Mouse (Mus musculus) mesoderm, embryonic 11.5 days (tissue): Measurements from ENCODE around the gene Ilk.
"Not testable (repeated sequence)": the region's sequence is repeated elsewhere in the genome, so short reads cannot be mapped to it uniquely, and the experiment has no call there.

Experiments used
- DNase-seq: peaks from one replicate; pipeline ENCODE4 v3.0.0-alpha.2; 2012; ENCODE audit warnings: low read depth, low spot score

The Ilk gene

DNA sequence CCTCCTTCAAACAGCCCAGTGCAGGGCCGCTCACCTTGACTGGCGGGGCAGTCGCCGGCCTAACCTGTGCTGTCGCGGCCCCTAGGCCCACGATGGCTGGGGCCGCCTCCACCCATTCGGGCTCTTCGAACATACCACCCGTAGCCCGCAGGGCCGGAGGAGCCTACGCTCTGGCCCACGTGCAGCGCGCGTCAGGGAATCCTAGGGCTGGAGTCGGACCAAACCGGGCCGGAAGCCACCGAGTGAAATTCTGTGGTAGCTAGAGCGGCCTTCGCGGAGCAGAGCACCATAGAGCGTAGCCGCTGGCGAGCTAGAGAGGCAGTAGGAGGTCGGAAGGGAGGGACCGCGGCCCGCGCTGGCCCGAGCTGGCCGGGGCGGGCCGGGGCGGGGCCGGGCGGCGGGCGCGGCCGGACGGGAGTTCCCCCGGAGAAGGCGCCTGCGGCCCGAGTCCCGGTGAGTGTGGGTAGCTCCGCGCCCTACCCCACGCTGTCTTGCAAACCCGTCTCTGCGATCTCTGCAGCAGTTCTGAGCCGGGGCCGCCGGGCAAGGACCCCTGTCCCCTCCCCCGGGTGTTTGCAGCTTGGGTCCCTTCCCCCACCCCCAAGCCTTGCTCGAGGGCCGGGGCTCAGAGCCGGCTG is at the start of gene Ilk:
TSS of gene Ilk (plus strand) at position 329 of the 638 bp plus-strand sequence.
- peak; percentile 89 for DNase-seq

DNA sequence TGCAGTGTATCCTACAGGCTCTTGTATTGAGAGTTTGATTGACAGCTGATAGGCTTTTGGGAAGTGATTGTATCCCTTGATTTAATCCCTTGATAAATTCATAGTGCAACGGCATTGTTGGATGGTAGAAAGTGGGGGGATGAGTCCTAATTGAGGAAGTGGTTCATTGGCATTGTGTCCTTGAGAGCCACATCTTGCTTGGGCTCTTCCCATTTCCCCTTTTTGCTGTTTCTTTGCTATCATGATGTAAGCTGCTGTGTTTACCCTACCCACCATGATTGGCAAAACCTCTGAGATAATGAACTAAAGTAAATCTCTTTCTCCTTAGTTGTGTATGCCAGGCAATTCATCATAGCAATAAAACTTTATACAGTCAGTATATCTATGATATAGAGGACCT is 45.5 kb upstream of the Ilk start:
- no peak for DNase-seq

DNA sequence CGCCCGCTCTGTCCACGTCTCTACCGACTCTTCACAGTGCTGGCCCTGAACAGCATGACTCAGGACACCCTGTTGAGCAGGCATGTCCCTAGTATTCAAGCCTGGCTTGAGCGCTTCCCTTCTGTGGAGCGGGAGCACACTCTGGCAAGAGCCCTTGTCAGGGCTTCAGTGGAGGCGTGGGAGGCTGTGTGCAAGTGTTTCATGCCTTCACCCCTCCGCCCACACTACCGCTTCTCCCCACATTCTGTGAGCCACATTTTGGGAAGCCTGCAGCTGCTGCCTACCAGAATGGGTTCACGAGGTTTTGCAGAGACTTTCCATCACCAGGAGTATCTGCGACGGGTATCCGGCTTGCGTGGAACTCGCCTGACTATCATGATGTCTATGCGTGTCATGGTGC is 33.2 kb upstream of the Ilk start:
- DNase-seq: no peak

DNA sequence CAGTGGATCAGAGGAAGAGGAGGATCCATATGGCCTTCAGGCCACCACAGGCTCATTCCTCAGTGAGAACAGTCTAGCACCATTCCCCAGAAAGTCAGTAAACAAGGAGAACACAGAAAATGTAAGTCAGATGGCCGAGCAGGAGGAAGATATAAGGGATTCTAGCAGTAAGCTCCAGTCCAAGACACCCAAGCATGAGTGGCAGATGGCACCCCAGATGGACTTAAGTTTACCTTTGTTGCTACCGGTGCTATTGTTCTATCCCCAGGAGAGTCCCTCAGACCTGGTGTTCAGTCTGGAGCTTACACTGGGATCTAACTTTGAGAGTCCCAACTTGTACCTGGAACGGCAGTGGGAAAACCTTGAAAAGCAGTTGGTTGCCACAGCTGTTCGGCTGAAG is 32.6 kb upstream of the Ilk start:
- DNase-seq: no peak

DNA sequence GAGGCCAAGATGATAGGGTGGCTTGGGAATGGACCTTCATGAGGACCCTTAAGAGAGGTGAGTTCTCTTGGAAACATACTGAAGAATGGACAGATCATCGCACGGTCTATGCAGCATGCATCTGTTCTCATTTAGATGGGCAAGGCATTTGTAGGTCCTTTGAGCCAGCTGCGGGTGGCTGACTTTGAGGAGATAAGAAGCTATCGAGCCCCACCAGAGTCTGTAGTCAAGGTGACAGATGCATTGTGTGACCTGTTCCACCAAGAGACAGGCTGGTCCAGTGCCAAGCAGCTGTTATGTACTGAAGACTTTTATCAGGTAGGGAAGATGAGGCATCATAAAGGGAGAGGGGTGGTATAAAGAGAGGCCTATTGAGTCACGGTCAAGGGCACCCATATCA is 27.7 kb upstream of the Ilk start:
- no peak for DNase-seq

DNA sequence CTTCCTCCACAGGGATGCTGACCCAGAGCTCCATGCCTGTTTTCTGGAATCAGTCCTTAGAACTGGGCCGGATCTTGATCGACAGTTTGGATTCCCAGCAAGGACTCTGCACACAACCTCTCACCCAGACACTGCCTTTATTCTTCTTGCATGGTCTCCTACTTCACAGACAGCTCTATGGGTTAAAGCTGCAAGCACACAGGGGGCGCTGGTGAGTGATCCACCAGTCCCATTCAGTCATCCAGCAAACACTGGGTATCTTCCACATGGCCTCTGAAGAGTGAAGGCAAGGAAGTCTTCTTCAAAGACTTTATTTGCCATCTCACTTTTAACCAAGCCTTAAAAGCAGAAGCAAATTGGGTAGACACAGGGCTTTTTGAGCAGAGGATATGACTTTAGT is 21.0 kb upstream of the Ilk start:
- no peak for DNase-seq

DNA sequence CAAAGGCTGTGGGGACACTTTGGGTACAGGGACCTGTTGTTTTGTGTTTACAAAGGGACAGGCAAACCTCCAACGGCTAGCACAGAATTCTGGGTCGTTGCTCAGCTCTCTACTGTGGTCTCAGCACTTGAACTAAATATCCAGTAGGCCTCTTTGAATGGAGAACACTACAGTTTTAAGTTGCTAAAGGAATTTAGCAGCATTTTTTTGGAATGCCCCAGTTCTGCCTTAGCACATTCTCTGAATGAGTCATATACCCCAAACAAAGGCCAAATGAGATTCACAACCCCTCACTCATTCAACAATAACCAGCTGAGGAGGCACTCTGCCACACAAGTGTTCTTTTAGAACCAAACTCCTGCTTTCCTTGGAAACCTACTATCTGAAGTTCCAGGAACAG is 14.5 kb upstream of the Ilk start:
- no peak for DNase-seq

DNA sequence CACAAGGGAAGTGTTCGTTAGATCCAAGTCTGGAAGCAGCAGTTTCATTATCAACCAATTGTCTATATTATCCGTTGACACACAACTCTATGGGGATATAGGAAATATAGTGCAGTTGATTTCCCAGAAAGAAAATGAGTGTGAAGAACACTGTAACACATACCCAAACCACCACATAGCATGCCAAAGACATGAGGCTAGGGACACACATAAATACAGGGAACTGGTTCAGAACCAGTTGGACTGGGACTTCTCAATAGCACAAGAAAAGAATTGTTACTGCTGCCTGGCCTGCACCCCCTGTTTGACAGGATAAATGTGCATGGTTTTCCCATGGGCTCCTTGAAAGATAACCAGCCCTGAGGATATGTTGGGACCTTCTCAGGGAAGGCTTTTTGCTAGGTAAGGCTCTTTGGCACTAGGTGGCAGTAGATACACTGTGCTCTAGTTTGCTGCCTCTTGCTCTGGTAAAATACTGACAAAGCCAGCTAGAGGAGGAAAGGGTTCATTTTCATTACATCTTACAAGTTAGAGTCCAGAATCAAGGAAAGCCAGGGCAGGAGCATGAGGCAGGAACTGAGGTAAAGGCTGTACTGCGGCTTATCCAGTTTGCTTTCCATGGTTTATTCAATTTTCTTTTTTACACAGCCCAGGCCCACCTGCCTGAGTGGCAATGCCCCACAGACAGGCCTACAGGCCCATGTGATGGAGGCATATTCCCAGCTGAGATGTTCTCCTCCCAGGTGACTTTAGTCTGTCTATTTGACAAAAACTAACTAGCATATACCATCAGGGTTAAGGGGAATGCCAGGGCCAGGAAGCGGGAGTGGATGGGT is 10.0 kb upstream of the Ilk start:
- DNase-seq: peak; percentile 64

DNA sequence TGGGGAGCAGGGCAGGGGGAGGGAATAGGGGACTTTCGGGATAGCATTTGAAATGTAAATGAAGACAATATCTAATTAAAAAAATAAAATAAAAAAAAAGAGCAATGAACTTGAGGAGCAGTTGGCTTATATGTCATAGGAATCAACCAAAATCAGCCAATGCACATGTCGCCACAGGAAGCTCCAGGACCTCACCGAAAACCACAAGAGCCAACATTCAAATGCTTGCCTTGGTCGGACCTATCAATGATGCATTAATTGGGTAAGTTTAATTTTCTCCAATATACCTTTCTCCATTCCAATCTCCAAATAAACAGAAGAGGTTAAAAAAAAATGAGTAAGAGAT is 9.4 kb upstream of the Ilk start:
- no peak for DNase-seq

DNA sequence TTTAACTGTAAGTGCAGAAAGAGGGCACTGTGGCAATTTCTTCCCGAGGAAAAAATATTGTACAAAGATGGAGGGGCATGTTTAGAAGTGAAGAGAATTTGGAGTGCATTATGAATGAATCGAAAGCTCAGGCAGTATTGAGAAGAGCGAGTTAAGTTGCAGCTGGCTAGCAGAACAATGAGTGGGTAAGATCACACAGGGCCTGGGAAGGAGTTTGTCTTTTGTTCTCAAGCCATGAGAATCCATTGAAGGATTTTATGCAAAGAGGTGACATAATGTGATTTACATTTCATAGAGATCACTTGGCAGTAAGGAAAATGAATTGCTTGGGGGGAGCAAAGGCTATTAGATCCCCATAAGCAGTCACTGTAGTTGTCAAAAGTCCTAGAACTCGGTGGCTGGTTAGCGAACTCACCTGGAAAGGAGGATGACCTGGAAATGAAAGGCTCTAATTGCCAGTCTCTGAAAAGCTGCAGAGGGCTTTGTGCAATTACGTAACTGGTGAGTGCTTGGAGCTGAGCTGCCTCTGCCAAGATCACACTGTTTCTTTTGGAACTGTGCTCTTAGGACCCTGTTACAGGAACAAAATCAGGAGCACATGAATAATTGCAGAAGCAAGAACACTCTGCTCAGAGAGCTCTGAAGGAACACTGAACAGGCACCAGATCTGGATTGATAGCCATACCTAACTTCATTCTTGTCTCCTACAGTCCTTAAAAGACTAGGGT is 7.5 kb upstream of the Ilk start:
- no peak for DNase-seq

DNA sequence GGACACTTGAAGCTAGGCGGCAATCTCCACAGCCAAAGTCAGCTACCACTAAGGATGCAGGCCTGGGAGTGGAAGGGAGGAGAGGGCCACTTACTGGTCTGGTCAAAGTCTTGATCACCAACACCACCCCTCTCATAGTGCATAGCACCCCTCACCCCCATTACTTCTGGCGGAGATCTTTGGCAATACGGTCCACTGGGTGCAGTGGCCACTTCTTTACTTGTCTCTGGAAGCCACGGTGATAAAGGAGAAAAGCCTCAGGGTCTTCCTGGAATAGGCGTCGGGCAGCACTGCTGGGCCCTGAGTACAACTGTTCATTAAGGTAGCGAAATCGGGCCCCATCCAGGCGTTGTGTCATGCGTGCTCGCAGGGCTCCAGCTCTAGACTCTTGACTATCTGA is 2.6 kb upstream of the Ilk start:
- no peak for DNase-seq

DNA sequence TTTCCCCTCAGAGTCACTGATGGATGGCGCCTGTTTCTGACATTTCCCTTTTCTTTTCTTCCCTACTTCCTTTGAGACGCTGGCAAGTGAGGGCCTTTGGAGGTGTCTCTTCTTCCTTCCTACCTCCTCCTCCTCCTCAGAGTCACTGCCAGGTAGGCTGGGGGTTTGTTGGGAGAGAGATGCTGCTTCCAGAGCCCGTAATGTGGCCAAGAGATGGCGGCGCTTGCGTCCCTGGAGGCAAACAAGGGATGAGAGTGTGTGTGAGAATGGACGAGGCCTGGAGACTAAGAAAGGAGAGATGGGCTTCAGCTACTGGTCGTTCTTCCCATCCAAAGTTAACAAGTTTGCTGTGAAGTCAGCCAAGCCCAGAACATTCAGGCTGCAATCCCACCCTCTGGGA is 1.6 kb upstream of the Ilk start:
- DNase-seq: no peak

DNA sequence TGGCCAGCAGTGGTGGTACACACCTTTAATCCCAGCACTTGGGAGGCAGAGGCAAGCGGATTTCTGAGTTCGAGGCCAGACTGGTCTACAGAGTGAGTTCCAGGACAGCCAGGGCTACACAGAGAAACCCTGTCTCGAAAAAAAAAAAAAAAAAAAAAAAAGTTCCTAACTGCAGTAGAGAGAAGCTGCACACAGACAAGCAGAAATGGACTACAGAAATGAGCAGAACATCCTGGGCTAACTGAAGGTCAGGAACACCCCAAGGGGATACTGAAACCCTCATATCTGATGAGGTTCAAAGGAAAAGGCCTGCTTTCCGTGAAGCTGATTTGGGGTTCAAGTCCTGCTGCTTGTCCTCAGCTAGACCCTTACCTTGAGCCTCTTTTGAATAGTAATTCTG is 928 bp upstream of the Ilk start:
- DNase-seq: not testable (repeated sequence)

DNA sequence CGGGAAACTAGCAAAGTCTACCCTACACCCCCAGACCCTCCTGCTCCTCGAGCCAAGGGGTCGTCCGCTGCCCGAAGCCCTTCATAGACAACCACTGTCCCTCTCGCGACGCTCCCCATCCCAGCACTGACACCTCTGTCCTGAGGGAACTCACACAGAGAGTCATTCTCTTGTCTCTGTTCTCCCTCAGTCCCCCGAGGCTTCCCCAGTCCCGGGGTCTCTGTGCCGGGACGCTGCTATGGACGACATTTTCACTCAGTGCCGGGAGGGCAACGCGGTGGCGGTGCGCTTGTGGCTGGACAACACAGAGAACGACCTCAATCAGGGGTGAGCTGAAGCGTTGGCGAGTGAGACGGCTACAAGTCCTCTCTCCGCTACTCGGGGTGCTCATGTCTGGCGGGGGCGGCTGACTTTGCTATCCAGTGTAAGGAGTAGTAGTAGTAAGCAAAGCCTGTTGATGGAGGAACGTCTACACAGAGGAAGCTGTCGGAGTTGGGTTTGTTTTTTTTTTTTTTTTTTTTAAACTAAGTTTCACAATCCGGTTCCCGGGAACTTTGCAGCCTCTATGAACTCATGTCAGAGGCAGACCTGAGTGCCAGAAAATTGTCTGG is 624 bp downstream of the Ilk start, which contains the start of gene Rrp8:
TSS of gene Rrp8 (minus strand) at position 475 of the 611 bp plus-strand sequence.
- peak; percentile 54 for DNase-seq

DNA sequence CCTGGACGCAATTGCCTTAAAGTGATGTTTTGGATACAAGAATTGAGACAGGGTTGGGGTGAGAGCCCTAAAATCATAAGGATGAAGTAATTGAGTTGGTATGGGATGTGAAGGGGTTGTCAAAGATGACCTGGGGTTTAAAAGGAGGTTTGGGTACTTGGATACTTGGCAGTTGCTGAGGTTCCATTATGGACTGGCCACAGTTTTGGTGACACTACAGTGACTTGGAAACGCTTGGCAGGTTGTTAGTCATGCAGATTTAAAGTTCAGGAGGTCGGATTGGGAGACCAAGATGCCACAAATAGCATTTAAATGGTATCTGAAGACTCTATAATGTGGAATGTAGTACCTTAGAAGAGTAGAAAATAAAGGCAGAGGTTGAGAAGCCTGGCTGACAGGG is 1.3 kb downstream of the Ilk start:
- DNase-seq: no peak

DNA sequence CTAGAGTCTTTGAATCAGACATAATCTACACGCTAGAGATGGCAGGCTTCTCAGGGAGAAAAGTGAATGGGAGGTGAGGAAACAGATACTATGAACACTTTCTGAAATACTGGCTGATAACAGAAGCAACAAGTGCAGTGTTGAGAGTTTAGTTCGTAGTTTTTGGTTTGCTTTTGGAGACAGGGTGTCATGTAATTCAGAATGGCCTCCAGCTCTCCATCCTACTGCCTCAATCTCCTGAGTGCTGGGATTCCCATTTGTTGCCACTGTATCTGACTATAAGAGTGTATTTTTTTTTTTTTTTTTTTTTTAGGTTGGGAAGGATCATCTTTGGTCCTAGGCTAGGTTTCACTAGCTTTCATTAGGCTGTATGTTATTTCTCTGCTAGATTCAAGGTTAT is 1.9 kb downstream of the Ilk start:
- DNase-seq: no peak

DNA sequence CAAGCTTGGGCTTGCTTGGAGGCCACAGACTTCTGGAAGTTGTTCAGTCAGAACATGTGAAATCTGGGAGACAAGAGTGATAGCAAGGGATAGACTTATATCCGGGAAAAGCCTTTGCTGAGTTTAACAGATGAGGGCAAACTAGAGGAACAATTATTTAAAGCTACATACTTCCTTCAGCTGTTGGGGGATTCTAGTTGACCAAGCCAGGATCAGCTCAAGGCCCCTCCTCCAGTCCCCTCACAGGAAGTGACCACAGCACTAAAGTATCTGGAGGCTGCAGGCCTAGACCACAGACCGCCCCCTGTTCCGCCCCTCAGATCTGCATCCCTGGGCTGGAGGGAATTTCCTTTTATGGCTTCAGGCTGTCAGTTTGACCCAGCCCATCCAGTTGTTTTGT is 2.6 kb downstream of the Ilk start:
- peak; percentile 75 for DNase-seq

DNA sequence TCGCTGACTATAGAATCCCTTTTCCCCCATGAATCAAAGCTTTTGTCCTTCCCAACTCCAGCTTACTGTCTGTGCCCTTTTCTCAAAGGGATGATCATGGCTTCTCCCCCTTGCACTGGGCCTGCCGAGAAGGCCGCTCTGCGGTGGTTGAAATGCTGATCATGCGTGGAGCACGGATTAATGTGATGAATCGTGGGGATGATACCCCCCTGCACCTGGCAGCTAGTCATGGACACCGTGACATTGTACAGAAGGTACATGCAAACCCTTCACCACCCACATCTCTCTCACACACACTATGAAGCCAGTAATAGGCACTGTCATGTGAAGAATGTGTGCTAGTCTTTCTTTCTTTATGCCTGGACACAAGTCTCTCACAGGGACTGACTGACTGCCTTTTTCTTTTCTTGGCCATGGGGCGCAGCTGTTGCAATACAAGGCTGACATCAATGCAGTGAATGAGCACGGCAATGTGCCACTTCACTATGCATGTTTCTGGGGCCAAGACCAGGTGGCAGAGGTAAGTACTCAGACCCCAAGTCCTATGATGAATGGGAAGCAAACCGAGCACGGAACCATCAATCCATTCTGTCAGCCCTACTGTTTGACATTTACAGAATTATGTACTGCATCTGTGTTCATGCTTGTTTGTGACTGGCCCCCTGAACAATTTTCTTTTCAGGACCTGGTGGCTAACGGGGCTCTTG is 3.9 kb downstream of the Ilk start:
- DNase-seq: no peak

DNA sequence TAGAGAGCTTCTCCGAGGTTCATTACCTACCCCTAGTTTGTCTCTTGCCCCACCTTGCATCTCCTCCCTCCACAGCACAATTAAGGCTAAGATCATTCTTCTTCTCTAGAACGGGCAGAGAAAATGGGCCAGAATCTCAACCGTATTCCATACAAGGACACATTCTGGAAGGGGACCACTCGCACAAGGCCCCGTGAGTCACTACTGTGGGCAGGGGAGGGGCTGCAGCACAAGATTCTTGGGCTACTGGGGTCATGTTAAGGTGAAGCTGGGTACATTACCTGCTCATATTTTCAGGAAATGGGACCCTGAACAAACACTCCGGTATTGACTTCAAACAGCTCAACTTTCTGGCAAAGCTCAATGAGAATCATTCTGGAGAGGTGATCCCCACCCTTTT is 4.5 kb downstream of the Ilk start:
- no peak for DNase-seq

DNA sequence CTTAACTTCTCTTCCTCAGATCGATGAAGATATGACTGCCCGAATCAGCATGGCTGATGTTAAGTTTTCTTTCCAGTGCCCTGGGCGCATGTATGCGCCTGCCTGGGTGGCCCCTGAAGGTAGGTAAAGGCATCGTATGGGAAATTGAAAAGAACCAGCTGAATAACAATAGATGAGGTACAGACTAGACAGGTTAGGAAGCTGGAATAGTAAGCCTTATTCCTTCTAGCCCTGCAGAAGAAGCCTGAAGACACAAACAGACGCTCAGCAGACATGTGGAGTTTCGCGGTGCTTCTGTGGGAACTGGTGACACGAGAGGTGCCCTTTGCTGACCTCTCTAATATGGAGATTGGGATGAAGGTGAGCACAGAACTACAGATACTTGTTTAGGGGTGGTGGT is 5.6 kb downstream of the Ilk start:
- no peak for DNase-seq

DNA sequence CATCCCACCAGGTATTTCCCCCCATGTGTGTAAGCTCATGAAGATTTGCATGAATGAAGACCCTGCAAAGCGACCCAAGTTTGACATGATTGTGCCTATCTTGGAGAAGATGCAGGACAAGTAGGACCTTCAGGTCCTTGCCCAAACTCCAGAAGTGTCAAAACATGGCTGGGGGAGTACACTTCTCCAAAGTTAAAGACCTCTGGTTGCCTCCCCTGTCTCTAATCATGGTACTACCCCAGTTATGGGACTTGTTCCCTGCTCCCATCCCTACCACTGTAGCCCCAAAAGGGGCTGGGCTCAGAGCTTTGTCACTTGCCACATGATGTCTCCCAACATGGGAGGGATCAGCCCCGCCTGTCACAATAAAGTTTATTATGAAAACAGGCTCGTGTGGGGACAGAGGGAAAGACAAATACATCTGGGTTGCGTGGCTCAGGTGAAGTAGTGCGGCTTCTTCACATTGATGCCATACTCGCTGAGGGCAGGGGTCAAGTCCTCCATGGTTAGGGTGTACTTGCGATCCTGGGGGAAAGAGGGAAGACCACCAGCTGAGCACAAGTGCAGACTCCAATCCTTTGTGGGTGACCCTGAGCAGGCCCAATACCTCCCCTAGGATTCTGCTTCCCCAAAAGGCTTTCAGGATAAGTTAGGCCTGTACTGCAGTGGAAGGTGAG is 6.3 kb downstream of the Ilk start:
- DNase-seq: not testable (repeated sequence)
